Mouse (Mus musculus): ENCODE results near the gene Gucy2c.
"Not testable (repeated sequence)": the region's sequence is repeated elsewhere in the genome, so short reads cannot be mapped to it uniquely, and the experiment has no call there.

Gene Gucy2c

GRCm38 (mm10) chr6:136803739-136804633 lies 22.4 kb upstream of the Gucy2c start, which contains the start of gene Hist4h4:
Gene Hist4h4 (minus strand): TSS chr6:136804415.
- in situ Hi-C loops (cut with MboI; ENCODE audit: low sequenced_read_pairs) = no loop called here

GRCm38 (mm10) chr6:136803093-136803738 lies 21.7 kb upstream of the Gucy2c start:
- in situ Hi-C loops (cut with MboI; ENCODE audit: low sequenced_read_pairs) = no loop called here

DNA sequence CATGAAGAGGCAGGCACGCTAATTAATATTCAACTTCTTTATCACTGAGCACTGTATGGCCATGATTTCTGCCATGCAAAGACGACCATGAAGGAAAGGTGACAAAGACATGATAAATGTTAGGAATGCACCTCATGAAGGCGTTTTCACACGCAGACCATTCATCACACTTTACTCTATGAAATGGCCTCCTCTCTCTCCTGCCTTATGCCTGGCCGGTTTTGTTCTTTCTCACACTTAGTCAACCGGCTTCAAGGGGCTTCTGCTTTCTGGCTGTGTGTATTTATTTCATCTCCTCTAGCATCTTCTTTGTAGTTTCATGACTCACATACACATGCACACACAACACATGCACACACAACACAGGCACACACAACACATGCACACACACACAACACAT lies 19.7 kb upstream of the Gucy2c start:
- in situ Hi-C loops (cut with MboI; ENCODE audit: low sequenced_read_pairs) = no loop called here

- in situ Hi-C loops (cut with MboI; ENCODE audit: low sequenced_read_pairs) = no loop called here
These were observed 19.1 kb upstream of the Gucy2c start for GRCm38 (mm10) chr6:136800710-136801109.

DNA sequence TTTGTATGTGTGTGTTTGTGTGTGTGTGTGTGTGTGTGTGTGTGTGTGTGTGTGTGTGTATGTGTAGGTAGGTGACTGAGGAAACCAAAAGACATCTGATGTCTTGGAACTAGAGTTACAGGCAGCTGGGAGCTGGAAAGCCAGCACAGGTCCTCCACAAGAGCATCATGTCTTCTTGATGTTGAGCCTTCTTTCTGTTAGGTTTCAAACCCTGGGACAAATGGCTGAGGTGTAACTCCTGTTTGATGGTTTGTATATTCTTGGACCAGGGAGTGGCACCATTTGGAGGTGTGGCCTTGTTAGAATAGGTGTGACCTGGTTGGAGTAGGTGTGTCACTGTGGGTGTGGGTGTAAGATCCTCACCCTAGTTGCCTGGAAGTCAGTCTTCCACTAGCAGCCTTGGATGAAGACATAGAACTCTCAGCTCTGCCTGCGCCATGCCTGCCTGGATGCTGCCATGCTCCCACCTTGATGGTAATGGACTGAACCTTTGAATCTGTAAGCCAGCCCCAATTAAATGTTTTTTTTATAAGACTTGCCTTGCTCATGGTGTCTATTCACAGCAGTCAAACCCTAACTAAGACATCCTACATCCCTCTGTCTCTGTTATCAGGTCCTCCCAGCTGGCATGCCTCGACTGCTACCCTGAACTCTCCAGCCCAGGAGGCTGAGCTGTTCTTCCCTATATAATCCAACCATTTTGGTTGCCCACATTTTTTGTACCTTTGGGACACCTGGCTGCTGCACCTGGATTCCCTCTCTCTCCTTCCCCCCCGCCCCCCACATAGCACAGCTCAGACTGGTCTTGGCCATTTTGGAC lies 16.5 kb upstream of the Gucy2c start:
- in situ Hi-C loops (cut with MboI; ENCODE audit: low sequenced_read_pairs) = not testable (repeated sequence)

- in situ Hi-C loops (cut with MboI; ENCODE audit: low sequenced_read_pairs) = no loop called here
These were observed 14.3 kb upstream of the Gucy2c start for GRCm38 (mm10) chr6:136795850-136796249.

- in situ Hi-C loops (cut with MboI; ENCODE audit: low sequenced_read_pairs) = no loop called here
These were observed 13.5 kb upstream of the Gucy2c start for GRCm38 (mm10) chr6:136795110-136795509.

GRCm38 (mm10) chr6:136793831-136794525 lies 12.4 kb upstream of the Gucy2c start:
- in situ Hi-C loops (cut with MboI; ENCODE audit: low sequenced_read_pairs) = no loop called here

DNA sequence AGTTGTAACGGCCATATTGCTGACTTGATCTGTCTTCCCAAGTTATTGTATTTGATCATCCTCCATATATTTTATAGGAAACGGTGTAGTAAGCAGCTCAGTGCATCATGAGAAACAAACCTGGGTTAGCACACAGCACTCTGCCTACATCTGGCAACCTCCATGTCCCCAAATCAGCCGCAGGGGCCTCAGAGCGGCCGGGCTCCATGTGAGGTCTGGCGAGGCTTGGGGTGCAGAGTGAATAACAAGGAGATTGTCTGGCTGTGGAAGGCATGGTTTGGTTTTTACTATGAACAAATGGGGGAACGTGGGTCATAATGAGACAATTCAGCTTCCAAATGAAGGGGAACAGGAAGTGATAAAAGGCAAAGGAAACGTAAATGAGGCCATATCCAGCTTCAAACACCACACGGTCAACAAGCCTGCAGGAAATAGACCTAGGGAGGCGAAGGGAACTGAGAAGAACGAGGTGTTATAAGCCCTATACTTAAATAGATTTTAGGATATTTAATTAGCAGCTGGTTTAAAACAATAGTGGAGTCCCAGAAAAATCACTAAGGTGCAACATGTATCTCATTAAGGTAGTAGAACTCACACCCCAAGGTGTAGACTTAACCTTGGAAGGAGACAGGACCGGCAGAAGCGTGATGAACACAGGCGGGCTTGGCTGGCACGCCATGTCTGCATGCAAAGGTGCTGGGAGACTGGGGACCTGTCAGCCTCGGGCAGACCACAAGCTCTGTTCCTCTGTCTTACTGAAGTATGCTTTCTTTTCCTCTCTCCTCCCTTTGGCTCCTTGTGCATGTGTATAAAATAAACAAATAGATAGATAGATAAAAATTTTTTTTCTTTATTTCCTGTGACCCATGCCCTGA lies 11.6 kb upstream of the Gucy2c start:
- in situ Hi-C loops (cut with MboI; ENCODE audit: low sequenced_read_pairs) = no loop called here

GRCm38 (mm10) chr6:136789391-136789971 lies 7.9 kb upstream of the Gucy2c start:
- in situ Hi-C loops (cut with MboI; ENCODE audit: low sequenced_read_pairs) = no loop called here

DNA sequence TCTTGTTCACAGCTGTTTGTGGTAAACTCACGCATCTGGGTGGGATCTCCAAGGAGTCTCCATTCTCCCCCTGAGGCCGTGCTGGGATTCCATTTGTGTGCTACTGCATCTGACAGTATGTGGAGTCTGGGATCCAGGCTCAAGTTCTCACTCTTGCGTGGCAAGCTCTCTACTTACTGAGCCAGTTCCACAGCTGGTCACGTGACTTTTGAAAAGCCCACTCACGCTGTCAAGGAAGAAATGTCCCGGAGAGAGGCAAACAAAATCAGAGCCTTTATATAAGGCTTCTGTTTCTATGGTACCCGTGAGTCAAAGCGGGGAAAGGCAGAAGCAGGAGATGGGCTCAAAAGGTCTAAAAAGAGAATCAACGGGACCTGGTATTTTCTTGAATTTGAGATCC lies 1.2 kb upstream of the Gucy2c start:
- in situ Hi-C loops (cut with MboI; ENCODE audit: low sequenced_read_pairs) = no loop called here

DNA sequence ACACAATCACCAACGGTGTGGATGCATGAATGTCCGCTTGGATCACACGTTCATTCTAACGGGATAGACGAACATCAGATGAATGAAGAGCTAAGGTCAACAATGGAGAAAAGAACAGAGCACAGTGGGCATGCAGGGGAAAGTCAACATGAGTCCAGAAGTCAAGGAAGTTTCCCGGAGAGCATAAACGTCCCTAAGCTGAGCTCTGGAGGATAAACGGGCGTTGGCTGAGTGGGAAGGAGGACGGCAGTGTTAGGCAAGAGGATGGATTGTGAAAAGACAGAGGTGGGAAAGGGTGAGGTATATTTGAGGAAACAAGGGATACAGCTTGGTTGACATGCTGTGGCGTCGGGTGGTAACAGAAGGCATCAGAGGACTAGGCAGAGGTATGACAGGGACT lies 581 bp upstream of the Gucy2c start:
- in situ Hi-C loops (cut with MboI; ENCODE audit: low sequenced_read_pairs) = no loop called here

DNA sequence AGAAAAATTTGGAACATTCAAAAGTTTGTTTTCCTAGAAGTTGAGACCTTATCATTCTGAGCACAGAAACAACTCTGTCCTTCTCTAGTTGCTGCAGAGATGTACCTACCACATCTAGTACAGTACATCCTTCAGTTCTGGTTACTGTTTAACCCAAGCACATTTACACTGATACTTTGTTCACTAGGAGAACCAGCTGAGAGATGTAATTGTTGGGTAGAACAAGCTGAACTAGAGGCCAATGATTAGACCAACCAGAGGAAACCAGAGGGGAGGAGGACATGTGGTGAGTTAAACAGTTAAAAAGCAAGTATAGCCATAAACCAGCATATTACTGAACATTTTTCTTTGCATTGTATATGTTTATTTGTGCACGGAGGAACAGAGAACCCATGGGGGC lies 5.2 kb downstream of the Gucy2c start:
- in situ Hi-C loops (cut with MboI; ENCODE audit: low sequenced_read_pairs) = no loop called here

DNA sequence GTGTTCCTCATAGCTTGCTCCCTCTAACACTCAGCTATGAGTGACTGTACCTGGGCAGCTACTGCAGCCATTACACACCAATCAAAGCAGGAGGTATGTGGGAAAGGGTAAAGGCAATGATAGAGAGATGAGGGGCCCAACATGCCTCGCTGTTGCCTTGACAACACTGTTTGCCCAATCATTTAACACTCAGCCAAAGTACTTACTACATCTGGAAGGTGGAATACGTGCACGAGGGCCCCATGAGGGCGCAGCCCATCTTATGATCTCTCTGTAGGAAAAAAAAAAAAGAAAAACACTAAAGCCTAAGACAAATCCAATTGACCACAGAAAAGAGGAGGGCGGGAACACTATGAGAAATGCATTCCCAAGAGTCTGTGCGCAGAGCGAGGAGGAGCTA lies 11.7 kb downstream of the Gucy2c start:
- in situ Hi-C loops (cut with MboI; ENCODE audit: low sequenced_read_pairs) = no loop called here

DNA sequence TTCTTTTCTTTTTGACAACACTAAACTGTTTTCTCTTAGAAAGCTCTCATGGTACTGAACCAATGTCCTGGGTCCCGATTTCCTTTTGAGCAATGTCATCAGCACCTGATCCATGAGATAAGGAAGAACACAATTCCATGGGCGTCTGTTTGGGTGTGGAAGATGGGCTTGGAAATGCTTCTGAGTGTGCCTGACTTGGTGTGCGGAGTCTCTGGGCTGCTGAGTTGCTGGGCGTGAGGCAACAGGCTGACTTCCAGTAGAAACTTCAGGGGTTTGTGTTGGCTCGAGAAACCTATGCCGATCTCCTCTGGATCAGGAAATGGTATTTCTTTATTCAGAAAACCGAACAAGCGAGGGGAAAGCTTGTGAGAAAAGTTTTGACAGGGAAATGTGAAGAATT lies 12.4 kb downstream of the Gucy2c start:
- in situ Hi-C loops (cut with MboI; ENCODE audit: low sequenced_read_pairs) = no loop called here

- in situ Hi-C loops (cut with MboI; ENCODE audit: low sequenced_read_pairs) = no loop called here
These were observed 17.7 kb downstream of the Gucy2c start for GRCm38 (mm10) chr6:136763912-136764311.

DNA sequence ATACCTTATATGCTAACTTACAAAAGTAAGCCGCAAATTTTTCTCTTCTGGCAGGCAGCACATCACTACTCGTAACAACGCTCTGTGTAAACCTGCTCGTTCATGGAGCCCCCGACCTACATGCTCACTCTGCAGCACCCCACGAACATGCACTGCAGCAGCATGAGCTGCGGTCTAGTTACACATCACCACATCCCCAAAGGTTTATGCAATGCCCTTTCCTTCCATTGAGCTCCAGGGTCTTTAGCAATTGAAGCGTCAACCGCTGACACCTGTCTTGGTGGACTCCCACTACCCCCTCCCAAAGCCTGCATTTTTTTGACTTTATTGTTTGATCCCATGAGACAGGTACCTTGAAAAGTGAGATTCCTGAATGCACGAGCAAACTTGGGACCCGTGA lies 31.0 kb downstream of the Gucy2c start:
- in situ Hi-C loops (cut with MboI; ENCODE audit: low sequenced_read_pairs) = no loop called here

DNA sequence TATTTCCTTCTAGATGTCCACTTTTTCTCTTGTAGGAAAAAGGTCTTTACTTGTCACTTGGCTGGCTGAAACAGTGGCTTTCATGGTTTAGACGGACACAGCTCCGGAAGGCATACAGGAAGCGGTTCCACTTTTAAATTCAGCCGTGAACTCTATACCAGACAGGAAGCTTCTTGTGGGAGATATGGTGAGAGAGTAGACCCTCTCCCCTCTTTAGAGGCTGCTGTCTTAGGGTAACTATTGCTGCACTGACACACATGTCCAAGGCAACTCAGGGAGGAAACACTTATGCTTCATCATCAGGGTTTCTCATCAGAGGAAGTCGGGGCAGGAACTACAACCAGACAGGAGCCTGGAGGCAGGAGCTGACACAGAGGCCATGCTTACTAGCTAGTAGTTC lies 36.0 kb downstream of the Gucy2c start:
- in situ Hi-C loops (cut with MboI; ENCODE audit: low sequenced_read_pairs) = no loop called here

- in situ Hi-C loops (cut with MboI; ENCODE audit: low sequenced_read_pairs) = no loop called here
These were observed 37.8 kb downstream of the Gucy2c start for GRCm38 (mm10) chr6:136743729-136744128.

Measured in CH12F3 (cell line).